Mouse (Mus musculus) monocyte, adult 5-6 weeks (primary cell): ENCODE results near the gene Nln. TPM values are rescaled to one million over a fixed set of nuclear protein-coding genes. Genes with fewer than 3 reads are reported as not detected.
A peak's percentile ranks its signal among the peaks of the same experiment; 100 is the strongest.

ENCODE experiments used
- ATAC-seq: fragments of 153-309, 156-312 bp; replicated peaks from 2 replicates; pipeline ENCODE4 v1.8.0; 2017; ENCODE audit warnings: mild to moderate bottlenecking; ENCODE audit not compliant: low TSS enrichment, insufficient number of reproducible peaks, severe bottlenecking, poor library complexity, low FRiP score
- total RNA-seq: library from RNA; stranded (forward); fragments of 200-1000, 200-491, 200-594 nt; gene quantifications from 3 replicates; pipeline ENCODE4 v1.2.3, GENCODE M21; 2017

Nln gene
- total RNA-seq = 31.8 to 84.6 TPM (median 55.0 TPM) in 3 replicates

- ATAC-seq = peak; percentile 93
Observed at GRCm38 (mm10) chr13:104109288-104109815, at the start of gene Nln, which contains the start of gene Sgtb. Nln (minus strand) TSS chr13:104109614. Sgtb (plus strand) TSS chr13:104109741.

GRCm38 (mm10) chr13:104155686-104156085 lies 46.3 kb upstream of the Nln start:
- ATAC-seq = no peak

GRCm38 (mm10) chr13:104155106-104155505 lies 45.7 kb upstream of the Nln start:
- ATAC-seq = no peak

- no peak for ATAC-seq
Observed at GRCm38 (mm10) chr13:104154180-104154579, 44.8 kb upstream of the Nln start.

- ATAC-seq = no peak
Observed at GRCm38 (mm10) chr13:104145646-104146045, 36.2 kb upstream of the Nln start.

GRCm38 (mm10) chr13:104144871-104145270 lies 35.5 kb upstream of the Nln start:
- ATAC-seq = no peak

GRCm38 (mm10) chr13:104139369-104140209 lies 30.2 kb upstream of the Nln start:
- peak; percentile 97 for ATAC-seq

GRCm38 (mm10) chr13:104134510-104135085 lies 25.2 kb upstream of the Nln start:
- ATAC-seq = no peak

- ATAC-seq = no peak
Observed at GRCm38 (mm10) chr13:104132561-104132960, 23.1 kb upstream of the Nln start.

GRCm38 (mm10) chr13:104123662-104124381 lies 14.4 kb upstream of the Nln start:
- no peak for ATAC-seq

- ATAC-seq = no peak
Observed at GRCm38 (mm10) chr13:104122078-104122840, 12.8 kb upstream of the Nln start.

- ATAC-seq = no peak
Observed at GRCm38 (mm10) chr13:104114827-104115226, 5.4 kb upstream of the Nln start.

- no peak for ATAC-seq
Observed at GRCm38 (mm10) chr13:104113782-104114181, 4.4 kb upstream of the Nln start.

GRCm38 (mm10) chr13:104112266-104112900 lies 3.0 kb upstream of the Nln start:
- no peak for ATAC-seq

GRCm38 (mm10) chr13:104110526-104110925 lies 1.1 kb upstream of the Nln start:
- ATAC-seq = no peak

- peak; percentile 15; the same call in 1 of the 2 replicates for ATAC-seq
Observed at GRCm38 (mm10) chr13:104109816-104110521, 555 bp upstream of the Nln start.

GRCm38 (mm10) chr13:104108651-104109287 lies 645 bp downstream of the Nln start:
- peak; percentile 28; the same call in 1 of the 2 replicates for ATAC-seq
